Mouse (Mus musculus) hindbrain, embryonic 14.5 days (tissue): ENCODE data around the gene Slc25a35. TPM values are rescaled to one million over a fixed set of nuclear protein-coding genes. Genes with fewer than 3 reads are reported as not detected.

Experiments
- microRNA-seq: library from miRNA; unstranded; fragments of <30 nt; microRNA quantifications from one replicate; pipeline ENCODE4, GENCODE M21; 2016
- polyA plus RNA-seq: library from polyadenylated mRNA; unstranded; fragments of >200 nt; fragmentation: Nextera tagmentation; extraction: Ambion mirVana; gene quantifications from 2 replicates; pipeline ENCODE4 v1.2.1, GENCODE M21; 2014

Slc25a35 gene
- polyA plus RNA-seq, 1 experiment from 2014 or later: 2.0 TPM

Small RNAs within 50 kb of the gene (microRNA-seq; reads per million reads assigned to microRNA genes)
- 6.8 reads per million, percentile 26 among the genes with 10 or more reads in this experiment for gene Mir3062

Other genes with a start within 250 kb of the Slc25a35 start
- 91.2 and 97.1 TPM in 2 replicates for gene Ndel1, start 96.3 kb upstream of the Slc25a35 start, polyA plus RNA-seq
- not detected in 2 replicates for gene Rnf222, start 79.6 kb upstream of the Slc25a35 start, polyA plus RNA-seq
- 573 and 680 TPM in 2 replicates for gene Rpl26, start 66.5 kb upstream of the Slc25a35 start, polyA plus RNA-seq
- gene Odf4, start 41.0 kb upstream of the Slc25a35 start, polyA plus RNA-seq: 0.52 and 0.56 TPM in 2 replicates
- gene Arhgef15, start 10.7 kb upstream of the Slc25a35 start, polyA plus RNA-seq: 20.1 and 23.4 TPM in 2 replicates
- 26.2 and 32.3 TPM in 2 replicates for gene Rangrf, start 7.1 kb downstream of the Slc25a35 start, polyA plus RNA-seq
- gene Pfas, start 40.3 kb downstream of the Slc25a35 start, polyA plus RNA-seq: 12.7 and 15.3 TPM in 2 replicates
- 54.4 and 58.9 TPM in 2 replicates for gene Ctc1, start 47.8 kb downstream of the Slc25a35 start, polyA plus RNA-seq
- gene Aurkb, start 77.5 kb downstream of the Slc25a35 start, polyA plus RNA-seq: 17.0 and 22.0 TPM in 2 replicates
- 18.6 and 24.3 TPM in 2 replicates for gene Borcs6, start 91.6 kb downstream of the Slc25a35 start, polyA plus RNA-seq
- 40.3 and 40.7 TPM in 2 replicates for gene Tmem107, start 102.7 kb downstream of the Slc25a35 start, polyA plus RNA-seq
- 324 and 368 TPM in 2 replicates for gene Vamp2, start 120.4 kb downstream of the Slc25a35 start, polyA plus RNA-seq
- 9.6 and 10.1 TPM in 2 replicates for gene Per1, start 127.1 kb downstream of the Slc25a35 start, polyA plus RNA-seq
- 0.43 and 0.52 TPM in 2 replicates for gene Hes7, start 152.3 kb downstream of the Slc25a35 start, polyA plus RNA-seq
- 0.39 and 0.56 TPM in 2 replicates for gene 9130213A22Rik, start 154.5 kb downstream of the Slc25a35 start, polyA plus RNA-seq
- gene Aloxe3, start 157.8 kb downstream of the Slc25a35 start, polyA plus RNA-seq: 4.3 and 4.9 TPM in 2 replicates
- gene Alox12b, start 188.9 kb downstream of the Slc25a35 start, polyA plus RNA-seq: 0.59 and 0.60 TPM in 2 replicates
- gene Alox8, start 229.7 kb downstream of the Slc25a35 start, polyA plus RNA-seq: 0.25 and 0.30 TPM in 2 replicates